Comparison of ENCODE assay signal across 8 mouse cellular contexts in genomic region chr5:140790937-140791877, GRCm38 (mm10). TPM values are rescaled to one million over a fixed set of nuclear protein-coding genes. Genes with fewer than 3 reads are reported as not detected.
DNase-seq lines count a peak whose midpoint lies in the region; ATAC-seq lines count a peak whose summit lies in the region.

No protein-coding gene starts in this region.

- no peaks in the 10 kb centered on the region for H3K36me3 ChIP-seq in embryonic facial prominence, embryonic 15.5 days
- no peaks in the 10 kb centered on the region for H3K36me3 ChIP-seq in liver, embryonic 15.5 days (replicated peaks)
- H3K36me3 ChIP-seq in neural tube, embryonic 11.5 days (ENCODE audit: control insufficient read depth, insufficient read depth, low read length), result no peaks in the 10 kb centered on the region

- ATAC-seq in embryonic facial prominence, embryonic 15.5 days (ENCODE audit: insufficient number of reproducible peaks, low FRiP score, low TSS enrichment, low read depth), result peak; percentile 35; the same call in 1 of the 2 replicates
- ATAC-seq in liver, embryonic 15.5 days (ENCODE audit: insufficient read depth), result peak; percentile 17; the same call in 1 of the 2 replicates
- no peak for ATAC-seq in neural tube, embryonic 11.5 days (ENCODE audit: insufficient read depth, low FRiP score, low TSS enrichment)

- DNase-seq in 3134 (ENCODE audit: extremely low read depth, insufficient read length, low spot score), result peak; percentile 78
- DNase-seq in adrenal gland, postnatal 25 days, result peak; percentile 34
- DNase-seq in heart, postnatal 4 days, result peak; percentile 70
- peak; percentile 70 to 79 for DNase-seq in kidney, postnatal 4 days
- no peak for DNase-seq in neural tube, embryonic 11.5 days (ENCODE audit: low spot score)
- DNase-seq in thymus, postnatal 4 days, result no peak

- H3K4me2 ChIP-seq in embryonic facial prominence, embryonic 15.5 days (replicated peaks), result peak overlapping the region; percentile 1; the same call in 1 of the 2 replicates
- no peak overlapping the region for H3K4me2 ChIP-seq in liver, embryonic 15.5 days
- no peak overlapping the region for H3K4me2 ChIP-seq in neural tube, embryonic 11.5 days (ENCODE audit: low read depth)

- no peaks in the 10 kb centered on the region for H3K27me3 ChIP-seq in embryonic facial prominence, embryonic 15.5 days
- no peaks in the 10 kb centered on the region for H3K27me3 ChIP-seq in liver, embryonic 15.5 days
- no peaks in the 10 kb centered on the region for H3K27me3 ChIP-seq in neural tube, embryonic 11.5 days (ENCODE audit: control insufficient read depth, insufficient read depth, low read length)

- H3K9me3 ChIP-seq in embryonic facial prominence, embryonic 15.5 days (replicated peaks), result no peaks in the 10 kb centered on the region
- no peaks in the 10 kb centered on the region for H3K9me3 ChIP-seq in liver, embryonic 15.5 days (replicated peaks)
- no peaks in the 10 kb centered on the region for H3K9me3 ChIP-seq in neural tube, embryonic 11.5 days (ENCODE audit: control insufficient read depth, low read length)

- H3K9ac ChIP-seq in embryonic facial prominence, embryonic 15.5 days, result no peak overlapping the region
- no peak overlapping the region for H3K9ac ChIP-seq in liver, embryonic 15.5 days
- H3K9ac ChIP-seq in neural tube, embryonic 11.5 days (ENCODE audit: low read length), result no peak overlapping the region

- no peak overlapping the region for H3K4me3 ChIP-seq in embryonic facial prominence, embryonic 15.5 days (replicated peaks)
- no peak overlapping the region for H3K4me3 ChIP-seq in liver, embryonic 15.5 days (replicated peaks)
- no peak overlapping the region for H3K4me3 ChIP-seq in neural tube, embryonic 11.5 days (ENCODE audit: low read depth, low read length)

- H3K27ac ChIP-seq in embryonic facial prominence, embryonic 15.5 days (replicated peaks), result peak overlapping the region; percentile 84
- H3K27ac ChIP-seq in liver, embryonic 15.5 days (replicated peaks), result peak overlapping the region; percentile 78
- H3K27ac ChIP-seq in neural tube, embryonic 11.5 days (ENCODE audit: low read depth, low read length), result peak overlapping the region; percentile 67

- WGBS in embryonic facial prominence, embryonic 15.5 days, result 24% methylated on average over 9 of the region's 9 CpGs
- 60% methylated on average over 9 of the region's 9 CpGs for WGBS in liver, embryonic 15.5 days (ENCODE audit: insufficient replicate concordance)
- WGBS in neural tube, embryonic 11.5 days, result 57% methylated on average over 9 of the region's 9 CpGs

- H3K4me1 ChIP-seq in embryonic facial prominence, embryonic 15.5 days, result peaks cover 66% of the 10 kb centered on the region
- peaks cover 83% of the 10 kb centered on the region for H3K4me1 ChIP-seq in liver, embryonic 15.5 days (replicated peaks)
- peaks cover 7% of the 10 kb centered on the region; the same call in 1 of the 2 replicates for H3K4me1 ChIP-seq in neural tube, embryonic 11.5 days (ENCODE audit: control insufficient read depth, insufficient read depth, low read length)

RNA-seq across cellular contexts. Expression of gene Gna12, which starts 39.0 kb away (rescaled TPM):
- 129 and 166 TPM in 2 replicates for total RNA-seq in adrenal gland, postnatal 25 days (2021)
- polyA plus RNA-seq in embryonic facial prominence, embryonic 15.5 days (2015; fragmentation: Nextera tagmentation; extraction: Ambion mirVana), result 24.6 and 35.3 TPM in 2 replicates
- 10 to 100 TPM; 85.9 to 86.8 TPM for total RNA-seq in heart, postnatal 4 days (2021)
- polyA plus RNA-seq in liver, embryonic 15.5 days (2015; fragmentation: Nextera tagmentation; extraction: Ambion mirVana), result 14.1 and 18.9 TPM in 2 replicates
- 60.3 and 65.0 TPM in 2 replicates for polyA plus RNA-seq in neural tube, embryonic 11.5 days (2014; fragmentation: Nextera tagmentation; extraction: Ambion mirVana)

Comparison
In these comparisons a context has a peak if more than half of its experiments do, and no peak if none do; other contexts are left out.
1. DNase-seq: peak in 3134 (single experiment), adrenal gland, postnatal 25 days (single experiment), heart, postnatal 4 days (single experiment) and kidney, postnatal 4 days (2 of 2); none in neural tube, embryonic 11.5 days (single experiment) and thymus, postnatal 4 days (single experiment).
2. Peak in every context shown above with its lines, with median percentiles within 50 percentile points of each other: H3K27ac ChIP-seq.